Mouse (Mus musculus) limb, embryonic 11.5 days (tissue): Measurements from ENCODE around the gene Rac2. TPM values are rescaled to one million over a fixed set of nuclear protein-coding genes. Genes with fewer than 3 reads are reported as not detected.

Experiments used
- ATAC-seq: fragments of 200-750 bp; cut with Nextera tagmentation; 2 replicates; pipeline ENCODE4 v1.8.0; 2017; ENCODE audit warnings: low read depth; ENCODE audit not compliant: insufficient number of reproducible peaks, low FRiP score, low TSS enrichment
- DNase-seq: peaks from one replicate; pipeline ENCODE4 v3.0.0-alpha.2; 2015; ENCODE audit warnings: low spot score
- H3K27ac ChIP-seq: fragments of 300-500 bp; sonication (generic); replicated peaks from 2 replicates; pipeline ENCODE4 v1.5.1; 2014; ENCODE audit warnings: low read depth, mild to moderate bottlenecking, low read length
- H3K27me3 ChIP-seq: fragments of 300-500 bp; sonication (generic); 2 replicates; pipeline ENCODE4 v1.6.1; 2014; ENCODE audit warnings: mild to moderate bottlenecking, low read length, mixed read lengths; ENCODE audit not compliant: control insufficient read depth, insufficient read depth
- H3K36me3 ChIP-seq: fragments of 300-500 bp; sonication (generic); 2 replicates; pipeline ENCODE4 v1.6.1; 2014; ENCODE audit warnings: mild to moderate bottlenecking, low read length, moderate library complexity, mixed read lengths; ENCODE audit not compliant: control insufficient read depth, insufficient read depth
- H3K4me1 ChIP-seq: fragments of 300-500 bp; sonication (generic); 2 replicates; pipeline ENCODE4 v1.6.1; 2014; ENCODE audit warnings: low read length, mixed read lengths; ENCODE audit not compliant: control insufficient read depth, insufficient read depth
- H3K4me2 ChIP-seq: fragments of 300-500 bp; sonication (generic); 2 replicates; pipeline ENCODE4 v1.6.1; 2014; ENCODE audit warnings: low read depth, mild to moderate bottlenecking, moderate library complexity; ENCODE audit not compliant: severe bottlenecking
- H3K4me3 ChIP-seq: fragments of 300-500 bp; sonication (generic); 2 replicates; pipeline ENCODE4 v1.5.1; 2014; ENCODE audit warnings: low read depth, low read length
- H3K9ac ChIP-seq: fragments of 300-500 bp; sonication (generic); 2 replicates; pipeline ENCODE4 v1.6.1; 2014; ENCODE audit warnings: mild to moderate bottlenecking, low read length
- H3K9me3 ChIP-seq: fragments of 300-500 bp; sonication (generic); 2 replicates; pipeline ENCODE4 v1.6.1; 2016; ENCODE audit warnings: low read length; ENCODE audit not compliant: control insufficient read depth
- WGBS: fragments of 180-500 bp; shearing (Covaris S2); extraction: QIAGEN DNeasy Blood & Tissue Kit; methylation state at CpG from one replicate; pipeline ENCODE4 v1.1.7; 2014; 5-methylcytosine and 5-hydroxymethylcytosine counted together
- polyA plus RNA-seq: library from polyadenylated mRNA; unstranded; fragments of >200 nt; fragmentation: Nextera tagmentation; extraction: Ambion mirVana; gene quantifications from 2 replicates; pipeline ENCODE4 v1.2.1, GENCODE M21; 2014

Gene Rac2
- polyA plus RNA-seq, 1 experiment from 2014 or later = 6.8 TPM

DNA sequence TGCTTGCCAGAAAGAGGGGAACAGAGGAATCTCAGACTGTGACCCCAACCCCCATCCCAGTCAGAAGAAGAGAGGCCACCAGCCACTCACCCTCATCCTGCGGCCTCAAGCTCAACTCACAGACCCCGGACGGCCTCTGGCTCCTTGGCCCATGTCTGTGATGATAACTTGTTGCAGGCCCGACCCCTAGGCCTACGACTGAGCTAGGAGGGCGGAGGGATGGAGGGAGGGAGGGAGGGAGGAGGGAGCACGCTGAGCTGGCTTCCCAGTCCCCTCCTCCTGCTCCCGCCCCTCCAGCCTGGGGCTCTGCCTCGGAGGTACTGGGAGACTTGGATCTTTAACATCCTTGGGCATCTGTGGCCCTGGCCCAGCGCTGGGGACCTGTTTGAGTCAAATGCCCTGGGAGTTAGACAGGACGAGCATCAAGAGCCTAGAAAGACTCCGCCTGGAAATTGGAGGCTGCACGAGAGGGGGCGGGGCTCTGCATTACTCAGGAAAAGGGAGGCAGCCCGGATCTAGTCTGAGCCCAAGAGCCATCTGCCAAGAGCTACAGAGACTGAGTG lies 43.1 kb downstream of the Rac2 start:
- peak overlapping the region; percentile 22 for H3K4me3 ChIP-seq
- under 1% methylated on average over 15 of the region's 15 CpGs for WGBS
- H3K27me3 ChIP-seq = no peaks in the 10 kb centered on the region
- no peaks in the 10 kb centered on the region for H3K9me3 ChIP-seq
- H3K4me2 ChIP-seq = peak overlapping the region; percentile 54
- no peaks in the 10 kb centered on the region for H3K36me3 ChIP-seq
- ATAC-seq (peak; percentile 48), DNase-seq (peak; percentile 80)
- peak overlapping the region; percentile 61 for H3K27ac ChIP-seq
- H3K9ac ChIP-seq = peak overlapping the region; percentile 51; the same call in 1 of the 2 replicates
- peaks cover 15% of the 10 kb centered on the region for H3K4me1 ChIP-seq

DNA sequence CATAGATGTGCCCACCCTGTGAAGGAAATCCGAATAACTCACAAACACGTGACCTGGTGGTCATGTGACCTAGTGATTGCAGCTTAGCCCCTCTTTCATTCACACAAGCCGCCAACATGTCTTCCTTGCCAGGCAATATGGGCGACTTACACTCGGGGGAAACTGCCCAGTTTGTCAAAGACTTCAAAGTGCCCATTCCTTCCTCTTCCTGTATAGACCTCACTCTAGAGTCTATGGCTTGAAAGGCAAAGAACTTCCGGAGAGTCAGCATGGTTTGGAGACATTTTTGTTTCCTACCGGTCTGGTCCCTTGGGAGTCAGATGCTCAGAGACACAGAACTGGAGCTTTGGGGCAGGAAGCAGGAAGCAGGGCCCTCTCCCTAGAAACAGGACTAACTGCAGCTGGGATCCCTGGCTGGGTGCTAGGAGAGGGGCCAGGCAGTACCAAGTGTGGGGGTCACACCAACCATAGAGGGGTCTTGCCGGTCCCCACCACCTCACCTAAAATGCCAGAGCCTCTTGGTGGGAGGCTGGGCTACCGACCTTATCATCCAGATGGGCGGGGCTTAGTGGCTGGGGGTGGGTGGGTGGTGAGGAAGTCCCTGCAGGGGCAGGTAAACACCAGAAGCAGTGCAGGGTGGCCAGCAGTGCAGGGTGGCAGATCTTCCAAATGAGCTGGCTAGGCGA lies 43.7 kb downstream of the Rac2 start:
- no peaks in the 10 kb centered on the region for H3K36me3 ChIP-seq
- H3K27ac ChIP-seq = peak overlapping the region; percentile 61
- no peaks in the 10 kb centered on the region for H3K9me3 ChIP-seq
- H3K4me2 ChIP-seq = peak overlapping the region; percentile 54
- ATAC-seq (no peak; the same call in 1 of the 2 replicates), DNase-seq (no peak)
- peaks cover 15% of the 10 kb centered on the region for H3K4me1 ChIP-seq
- peak overlapping the region; percentile 22 for H3K4me3 ChIP-seq
- H3K9ac ChIP-seq = peak overlapping the region; percentile 51; the same call in 1 of the 2 replicates
- H3K27me3 ChIP-seq = no peaks in the 10 kb centered on the region
- WGBS = 47% methylated on average over 11 of the region's 11 CpGs

DNA sequence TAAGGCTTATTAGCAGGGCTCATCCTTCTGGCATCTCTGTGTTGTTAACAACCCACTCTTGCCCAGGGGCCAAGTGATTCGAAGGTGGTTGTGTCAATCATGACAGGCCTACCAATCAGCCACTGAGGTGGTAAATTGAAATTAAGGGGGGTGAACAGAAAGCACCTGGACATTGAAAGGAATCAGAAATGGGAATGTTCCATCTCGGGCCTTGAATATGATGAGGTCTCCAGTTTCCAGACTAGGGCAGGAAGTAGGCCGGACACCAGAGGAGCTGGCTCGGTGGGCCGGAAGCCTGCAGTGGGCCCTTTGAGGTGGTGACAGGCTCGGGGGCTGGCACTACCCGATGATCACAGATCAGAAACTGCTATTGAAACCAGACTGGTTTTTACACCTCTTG lies 44.6 kb downstream of the Rac2 start:
- Histone ChIP-seq H3K36me3 (no peaks in the 10 kb centered on the region), H3K4me3 (no peak overlapping the region), H3K4me1 (peaks cover 15% of the 10 kb centered on the region), H3K27ac (no peak overlapping the region), H3K9ac (no peak overlapping the region), H3K27me3 (no peaks in the 10 kb centered on the region), H3K9me3 (no peaks in the 10 kb centered on the region), H3K4me2 (no peak overlapping the region)
- WGBS = 76% methylated on average over 7 of the region's 7 CpGs
- no peak for DNase-seq
- no peak for ATAC-seq

- Histone ChIP-seq H3K4me3 (no peak overlapping the region), H3K4me1 (peaks cover 5% of the 10 kb centered on the region; the same call in 1 of the 2 replicates), H3K27me3 (no peaks in the 10 kb centered on the region), H3K36me3 (no peaks in the 10 kb centered on the region), H3K9ac (no peak overlapping the region), H3K27ac (no peak overlapping the region), H3K4me2 (no peak overlapping the region), H3K9me3 (no peaks in the 10 kb centered on the region)
- ATAC-seq (no peak), DNase-seq (no peak)
- WGBS = 86% methylated on average over 5 of the region's 5 CpGs
Measured at GRCm38 (mm10) chr15:78524163-78524562, 48.4 kb downstream of the Rac2 start.

- WGBS = 83% methylated on average over 6 of the region's 6 CpGs
- Histone ChIP-seq H3K4me2 (no peak overlapping the region), H3K4me3 (no peak overlapping the region), H3K9ac (no peak overlapping the region), H3K27me3 (no peaks in the 10 kb centered on the region), H3K27ac (no peak overlapping the region), H3K4me1 (no peaks in the 10 kb centered on the region; the same call in 1 of the 2 replicates), H3K9me3 (no peaks in the 10 kb centered on the region), H3K36me3 (no peaks in the 10 kb centered on the region)
- ATAC-seq (no peak), DNase-seq (no peak)
Measured at GRCm38 (mm10) chr15:78521892-78522291, 50.7 kb downstream of the Rac2 start.

DNA sequence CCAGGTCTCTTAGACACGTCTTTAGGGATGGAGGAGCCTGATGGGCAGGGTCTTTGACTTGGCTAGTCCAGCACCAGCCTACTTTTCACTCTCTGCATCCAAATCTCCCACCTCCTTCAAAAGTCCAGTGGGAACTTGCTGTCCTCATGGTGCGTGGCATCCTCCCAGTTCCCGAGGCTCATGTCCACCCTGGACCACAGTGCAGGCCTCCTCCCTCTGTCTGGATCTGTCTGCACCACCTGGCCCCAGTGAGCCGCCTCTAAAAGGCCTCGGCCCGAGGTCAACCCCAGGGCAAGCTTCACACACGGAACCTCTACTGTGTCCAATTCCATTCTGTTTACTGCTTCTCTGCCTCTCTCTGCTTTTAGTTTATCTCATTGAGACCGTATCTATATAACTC lies 51.3 kb downstream of the Rac2 start:
- 60% methylated on average over 8 of the region's 8 CpGs for WGBS
- no peaks in the 10 kb centered on the region; the same call in 1 of the 2 replicates for H3K4me1 ChIP-seq
- no peak overlapping the region for H3K4me2 ChIP-seq
- no peak for ATAC-seq
- no peak overlapping the region for H3K27ac ChIP-seq
- H3K9ac ChIP-seq = no peak overlapping the region
- no peak for DNase-seq
- H3K27me3 ChIP-seq = no peaks in the 10 kb centered on the region
- no peaks in the 10 kb centered on the region for H3K36me3 ChIP-seq
- H3K4me3 ChIP-seq = no peak overlapping the region
- H3K9me3 ChIP-seq = no peaks in the 10 kb centered on the region

DNA sequence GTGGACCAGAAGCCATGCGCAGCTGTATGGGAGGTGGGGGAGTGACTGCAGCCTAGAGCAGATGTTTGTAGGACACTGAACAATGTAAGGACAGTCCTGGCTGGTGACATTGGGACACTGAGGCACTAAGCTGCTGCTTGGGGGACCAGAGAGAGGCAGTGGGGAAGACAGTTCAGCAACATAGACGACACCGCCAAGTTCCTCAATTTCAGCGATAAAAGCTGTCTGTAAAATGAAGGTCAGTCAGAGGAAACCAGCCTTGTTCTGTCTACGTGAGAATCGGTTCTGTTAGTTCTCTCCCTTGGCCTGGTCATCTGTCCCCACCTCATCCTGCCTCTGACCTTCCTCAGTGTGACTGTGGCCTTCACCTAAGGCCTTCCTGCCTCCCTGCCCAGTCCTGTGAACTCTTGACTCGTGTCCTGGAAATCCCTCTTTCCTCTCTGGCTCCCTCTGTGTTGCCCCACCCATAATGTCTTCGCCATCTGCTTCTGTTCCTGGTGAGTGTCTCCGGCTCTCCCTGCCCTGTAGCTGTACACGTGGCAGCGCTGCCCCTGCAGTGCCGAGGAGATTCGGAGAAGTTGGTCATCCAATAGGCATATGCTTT lies 52.4 kb downstream of the Rac2 start:
- 72% methylated on average over 13 of the region's 13 CpGs for WGBS
- Histone ChIP-seq H3K27ac (no peak overlapping the region), H3K9me3 (no peaks in the 10 kb centered on the region), H3K4me2 (no peak overlapping the region), H3K4me1 (peaks cover 1% of the 10 kb centered on the region), H3K9ac (no peak overlapping the region), H3K36me3 (no peaks in the 10 kb centered on the region), H3K27me3 (no peaks in the 10 kb centered on the region), H3K4me3 (no peak overlapping the region)
- no peak for DNase-seq
- no peak for ATAC-seq

GRCm38 (mm10) chr15:78518221-78518620 lies 54.4 kb downstream of the Rac2 start:
- Histone ChIP-seq H3K27me3 (no peaks in the 10 kb centered on the region), H3K4me1 (peaks cover 5% of the 10 kb centered on the region), H3K36me3 (no peaks in the 10 kb centered on the region), H3K9ac (no peak overlapping the region; the same call in 1 of the 2 replicates), H3K27ac (no peak overlapping the region), H3K4me3 (no peak overlapping the region), H3K4me2 (no peak overlapping the region), H3K9me3 (no peaks in the 10 kb centered on the region)
- ATAC-seq (no peak), DNase-seq (no peak)
- 52% methylated on average over 7 of the region's 7 CpGs for WGBS
